Mouse (Mus musculus) heart, adult 2 months (tissue): ENCODE results near the gene Zfp146. TPM values are rescaled to one million over a fixed set of nuclear protein-coding genes. Genes with fewer than 3 reads are reported as not detected.
"Not testable (repeated sequence)": the region's sequence is repeated elsewhere in the genome, so short reads cannot be mapped to it uniquely, and the experiment has no call there.

Experiments used
- DNase-seq, 2 experiments: peaks; one replicate each; pipeline ENCODE4 v3.0.0; 2021
- H3K27ac ChIP-seq: fragments of 200-600 bp; 2 replicates; pipeline ENCODE4 v1.8.1; 2022
- H3K27me3 ChIP-seq: fragments of 200-500 bp; 2 replicates; pipeline ENCODE4 v1.6.1; 2012; ENCODE audit warnings: mild to moderate bottlenecking, low read length, inconsistent platforms, mixed read lengths; ENCODE audit not compliant: control insufficient read depth, insufficient read depth
- H3K36me3 ChIP-seq: fragments of 200-500 bp; 2 replicates; pipeline ENCODE4 v1.6.1; 2012; ENCODE audit warnings: low read length, inconsistent platforms; ENCODE audit not compliant: control insufficient read depth, insufficient read depth
- H3K4me1 ChIP-seq: fragments of 200-500 bp; 2 replicates; pipeline ENCODE4 v1.6.1; 2011; ENCODE audit warnings: low read length; ENCODE audit not compliant: control insufficient read depth, insufficient read depth
- H3K4me3 ChIP-seq: fragments of 200-600 bp; 2 replicates; pipeline ENCODE4 v1.8.1; 2022
- H3K79me2 ChIP-seq: fragments of 200-500 bp; replicated peaks from 2 replicates; pipeline ENCODE4 v1.6.1; 2012; ENCODE audit warnings: mild to moderate bottlenecking, inconsistent platforms, low read length, moderate library complexity, mixed read lengths; ENCODE audit not compliant: control insufficient read depth, insufficient read depth
- H3K9ac ChIP-seq: fragments of 200-500 bp; 2 replicates; pipeline ENCODE4 v1.6.1; 2012; ENCODE audit warnings: low read depth, mild to moderate bottlenecking, control low read depth, inconsistent platforms, low read length, mixed read lengths
- CTCF ChIP-seq: fragments of 200-600 bp; IDR thresholded peaks from 2 replicates; pipeline ENCODE4 v1.8.1; 2022; ENCODE audit warnings: antibody characterized with exemption, mild to moderate bottlenecking, moderate library complexity
- EP300 ChIP-seq: fragments of 200-500 bp; IDR thresholded peaks from 2 replicates; pipeline ENCODE4 v1.6.1; 2011; ENCODE audit warnings: low read depth, low read length, control low read depth; ENCODE audit not compliant: insufficient read depth
- POLR2A ChIP-seq: fragments of 200-500 bp; IDR thresholded peaks from 2 replicates; pipeline ENCODE4 v1.6.1; 2011; ENCODE audit warnings: mild to moderate bottlenecking, low read depth, low read length, control low read depth; ENCODE audit not compliant: insufficient read depth
- WGBS: fragments of 180-500 bp; shearing (Covaris S2); methylation state at CpG from one replicate; pipeline ENCODE4 v1.1.7; 2018; 5-methylcytosine and 5-hydroxymethylcytosine counted together
- intact Hi-C: fragments of 180-260 bp; cut with DNase I; formaldehyde crosslinking; loops from one replicate; pipeline ENCODE4 v1.15.1; 2025
- polyA plus RNA-seq: library from polyadenylated mRNA; depleted of rRNA; stranded (reverse); fragments of >200 nt; gene quantifications from 2 replicates; pipeline ENCODE4 v1.2.3, GENCODE M21; 2012
- total RNA-seq, 2 experiments: library from RNA; stranded (reverse); gene quantifications; 2 replicates each; pipeline ENCODE4 v1.2.3; 2021

Zfp146 gene
- total and polyA plus RNA-seq, 3 experiments: 11.0 to 29.8 (median 29.8) TPM

DNA sequence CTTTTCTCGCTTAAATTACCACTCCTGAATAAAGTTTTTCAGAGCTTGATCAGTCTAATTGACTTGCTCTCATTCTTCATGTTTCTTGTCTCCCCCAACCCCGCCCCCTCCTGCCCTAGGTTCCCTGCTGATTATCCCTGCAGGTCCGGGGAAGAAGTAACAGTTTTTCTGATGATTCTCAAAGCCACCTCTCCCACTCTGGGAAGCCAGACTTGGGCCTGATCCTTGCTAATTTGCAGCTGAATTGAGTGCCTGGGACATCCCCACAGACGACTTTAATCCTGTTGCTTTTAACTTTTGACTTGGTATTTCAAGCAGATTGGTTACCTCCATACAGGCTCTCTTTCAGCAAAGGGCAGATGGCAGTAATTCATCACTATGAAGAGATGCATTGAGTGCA is 41.5 kb upstream of the Zfp146 start:
- no peaks in the 10 kb centered on the region for H3K79me2 ChIP-seq
- H3K36me3 ChIP-seq: no peaks in the 10 kb centered on the region
- 31% methylated on average over 4 of the region's 4 CpGs for WGBS
- intact Hi-C loops: no loop called here
- H3K27me3 ChIP-seq: no peaks in the 10 kb centered on the region
- no peak for DNase-seq
- no peak overlapping the region for H3K4me3 ChIP-seq
- H3K9ac ChIP-seq: no peak overlapping the region
- TF ChIP-seq POLR2A (no peak), CTCF (no peak), EP300 (no peak)
- H3K4me1 ChIP-seq: no peaks in the 10 kb centered on the region
- no peak overlapping the region for H3K27ac ChIP-seq

DNA sequence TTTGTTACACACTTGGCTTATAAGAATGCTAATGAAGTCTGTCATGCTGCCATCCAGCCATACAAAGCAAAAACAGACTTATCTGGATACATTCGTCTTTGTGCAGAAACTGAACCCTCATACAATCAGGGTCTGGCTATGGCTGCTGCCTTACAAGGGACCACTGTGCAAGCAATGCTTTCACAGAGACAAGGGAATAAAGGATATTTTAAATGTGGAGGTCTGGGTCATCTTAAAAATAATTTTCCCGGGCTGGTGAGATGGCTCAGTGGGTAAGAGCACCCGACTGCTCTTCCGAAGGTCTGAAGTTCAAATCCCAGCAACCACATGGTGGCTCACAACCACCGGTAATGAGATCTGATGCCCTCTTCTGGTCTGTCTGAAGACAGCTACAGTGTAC is 36.8 kb upstream of the Zfp146 start:
- DNase-seq, H3K79me2 ChIP-seq, H3K27me3 ChIP-seq, H3K27ac ChIP-seq, H3K36me3 ChIP-seq, H3K4me3 ChIP-seq, H3K4me1 ChIP-seq, H3K9ac ChIP-seq: not testable (repeated sequence)
- 46% methylated on average over 5 of the region's 5 CpGs for WGBS
- intact Hi-C loops: loop anchor here (5.0 kb wide), 1 partner anchor 194 kb away; no protein-coding TSS in a partner anchor

- intact Hi-C loops: loop anchor here (1.0 to 5.0 kb wide), 2 partner anchors 24 to 193 kb away; no protein-coding TSS in a partner anchor
- Histone ChIP-seq H3K36me3 (no peaks in the 10 kb centered on the region), H3K27me3 (no peaks in the 10 kb centered on the region), H3K79me2 (no peaks in the 10 kb centered on the region), H3K4me3 (no peak overlapping the region), H3K9ac (no peak overlapping the region), H3K4me1 (peaks cover 2% of the 10 kb centered on the region), H3K27ac (no peak overlapping the region)
- peak; percentile 80; the same call in 1 of the 2 replicates for TF ChIP-seq EP300
- peak; percentile 93 for TF ChIP-seq CTCF
- TF ChIP-seq POLR2A: no peak
- DNase-seq: peak; percentile 61 to 75
- 0% methylated on average over 2 of the region's 2 CpGs for WGBS
Measured at GRCm38 (mm10) chr7:30205383-30205782, 35.8 kb upstream of the Zfp146 start.

GRCm38 (mm10) chr7:30204380-30204779 is 34.8 kb upstream of the Zfp146 start:
- WGBS: 12% methylated on average over 8 of the region's 8 CpGs
- Histone ChIP-seq H3K27me3 (no peaks in the 10 kb centered on the region), H3K4me1 (peaks cover 4% of the 10 kb centered on the region), H3K27ac (peak overlapping the region; percentile 85; the same call in 1 of the 2 replicates), H3K79me2 (no peaks in the 10 kb centered on the region), H3K9ac (no peak overlapping the region), H3K36me3 (no peaks in the 10 kb centered on the region), H3K4me3 (no peak overlapping the region)
- TF ChIP-seq POLR2A (no peak), CTCF (no peak), EP300 (no peak)
- intact Hi-C loops: no loop called here
- DNase-seq: peak in 1 of 2 experiments; percentile 44

- 42% methylated on average over 11 of the region's 11 CpGs for WGBS
- Histone ChIP-seq H3K79me2 (no peaks in the 10 kb centered on the region), H3K4me3 (no peak overlapping the region), H3K9ac (0 out of 2 replicates have a peak overlapping the region, but pooled peaks have one; percentile 47), H3K27me3 (no peaks in the 10 kb centered on the region), H3K27ac (peak overlapping the region; percentile 85), H3K4me1 (peaks cover 4% of the 10 kb centered on the region), H3K36me3 (no peaks in the 10 kb centered on the region)
- intact Hi-C loops: no loop called here
- DNase-seq: peak; percentile 49 to 78
- TF ChIP-seq POLR2A (peak; percentile 14; the same call in 1 of the 2 replicates), EP300 (peak; percentile 73), CTCF (no peak)
Measured at GRCm38 (mm10) chr7:30202895-30203690, 33.5 kb upstream of the Zfp146 start.

- H3K9ac ChIP-seq, H3K27me3 ChIP-seq, H3K4me3 ChIP-seq, H3K79me2 ChIP-seq, H3K36me3 ChIP-seq, intact Hi-C loops, DNase-seq, H3K4me1 ChIP-seq, H3K27ac ChIP-seq: not testable (repeated sequence)
- 92% methylated on average over 5 of the region's 5 CpGs for WGBS
Measured at GRCm38 (mm10) chr7:30200661-30201060, 31.1 kb upstream of the Zfp146 start.
